Mouse (Mus musculus): ENCODE results near the gene Gm28051.

The Gm28051 gene

DNA sequence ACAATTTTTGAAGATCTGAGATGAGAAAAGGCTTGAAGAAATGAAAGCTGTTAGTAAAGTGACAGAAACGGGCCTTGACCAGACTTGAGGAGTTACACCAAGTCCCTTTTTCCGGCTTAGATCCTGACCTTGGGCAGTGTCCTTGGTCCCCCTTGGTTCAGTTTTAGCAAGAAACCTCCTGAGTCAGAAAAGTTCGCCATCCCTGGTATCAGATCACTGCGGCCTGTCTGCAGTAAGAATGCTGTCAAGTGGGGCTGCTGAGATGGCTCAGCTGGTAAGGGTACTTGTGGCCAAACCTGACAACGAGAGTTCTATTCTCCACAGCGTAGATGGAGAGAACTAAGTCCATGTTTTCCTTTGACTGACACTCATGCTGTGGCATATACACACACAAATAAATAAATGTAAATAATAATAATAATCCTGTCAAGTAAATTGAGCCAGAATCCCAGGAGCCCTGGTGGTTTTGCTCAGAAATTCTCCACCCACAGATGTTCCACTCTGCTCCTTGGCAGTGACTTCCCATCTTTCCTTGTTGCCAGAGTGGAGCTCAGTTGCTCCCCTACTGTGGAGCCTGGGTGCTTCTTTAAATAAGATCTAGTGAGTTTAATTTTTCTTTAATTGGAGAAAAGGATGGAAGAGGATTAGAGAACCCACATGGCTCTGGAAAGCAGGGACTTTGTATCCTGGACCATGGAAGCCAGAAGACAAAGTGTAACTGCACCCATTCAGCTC is 51.5 kb downstream of the Gm28051 start:
- DNase-seq (ENCODE audit: low spot score) = no peak

DNA sequence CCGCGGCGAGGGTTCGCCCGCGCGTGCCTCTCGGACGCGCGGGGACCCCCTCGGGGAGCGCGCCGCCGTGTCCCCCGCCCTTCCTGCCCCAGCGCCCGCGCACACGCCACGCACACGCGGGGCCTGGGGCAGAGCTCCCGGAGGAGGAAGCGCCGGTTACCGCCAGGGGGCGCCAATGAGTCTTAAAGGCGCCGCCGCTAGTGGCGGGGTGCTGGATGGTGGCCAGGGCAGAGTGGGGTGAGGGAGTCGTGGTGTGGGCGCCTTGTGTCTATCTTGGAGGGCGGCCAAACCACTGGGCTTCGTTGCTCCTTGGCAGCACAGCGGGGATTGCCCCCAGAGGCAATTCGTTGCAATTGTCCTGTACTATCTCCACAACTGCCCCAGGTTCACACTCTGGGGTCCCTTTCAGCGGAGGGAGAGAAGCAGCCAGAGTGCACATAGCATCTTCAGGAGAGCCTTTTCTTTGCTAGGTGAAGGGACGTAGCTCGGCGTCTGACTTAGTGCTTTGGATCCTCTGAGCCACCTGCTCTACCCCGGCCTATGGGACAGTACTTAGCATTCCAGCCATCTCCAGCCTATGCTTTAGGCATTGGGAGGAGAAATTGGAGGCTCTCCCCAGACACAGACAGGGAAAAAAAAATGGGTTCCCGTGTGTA is 52.2 kb downstream of the Gm28051 start:
- DNase-seq (ENCODE audit: low spot score) = peak; percentile 61

- no peak for DNase-seq (ENCODE audit: low spot score)
Observed at GRCm38 (mm10) chr12:102704457-102705198, 52.9 kb downstream of the Gm28051 start, which contains the start of gene Itpk1. Gene Itpk1, minus strand, starts transcription at chr12:102704930.

DNA sequence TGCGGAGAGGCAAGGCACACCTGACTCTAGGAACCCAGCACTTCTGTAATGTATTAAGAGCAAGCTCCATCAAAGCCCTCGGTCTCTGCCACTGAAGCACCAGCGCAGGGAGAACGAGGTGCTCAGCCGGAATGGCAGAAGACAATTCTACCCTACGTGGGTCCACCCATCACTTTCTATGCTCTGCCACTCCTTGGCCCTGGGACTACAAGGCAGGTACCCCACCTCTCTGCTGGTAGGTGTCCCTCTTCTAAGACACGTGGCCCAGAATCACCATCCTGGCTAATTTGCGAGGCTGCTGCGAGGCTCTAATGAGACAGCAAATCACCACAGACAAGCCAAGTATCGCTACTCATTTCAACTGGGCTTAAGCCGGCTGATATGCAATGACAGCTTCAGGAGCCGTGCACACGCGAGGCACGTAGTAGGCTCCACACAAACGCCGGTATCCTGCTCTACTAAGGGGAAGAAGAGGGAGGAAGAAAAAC is 53.6 kb downstream of the Gm28051 start:
- DNase-seq (ENCODE audit: low spot score) = no peak

- no peak for DNase-seq (ENCODE audit: low spot score)
Observed at GRCm38 (mm10) chr12:102703441-102703840, 54.1 kb downstream of the Gm28051 start.

DNA sequence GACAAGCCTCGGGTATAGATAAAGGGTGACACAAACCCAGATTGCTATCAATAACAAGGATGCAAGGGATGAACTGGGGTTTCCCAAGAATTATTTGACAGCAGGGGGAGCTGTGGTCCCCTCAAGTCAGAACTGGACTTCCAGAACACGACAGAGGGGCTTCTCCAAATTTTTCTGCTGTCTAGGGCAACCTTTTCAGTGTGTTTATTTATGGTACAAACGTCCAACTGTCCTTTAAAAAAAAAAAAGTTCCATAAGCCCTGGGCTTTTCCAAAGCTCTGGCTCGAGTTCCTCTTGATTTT is 54.5 kb downstream of the Gm28051 start:
- no peak for DNase-seq (ENCODE audit: low spot score)

DNA sequence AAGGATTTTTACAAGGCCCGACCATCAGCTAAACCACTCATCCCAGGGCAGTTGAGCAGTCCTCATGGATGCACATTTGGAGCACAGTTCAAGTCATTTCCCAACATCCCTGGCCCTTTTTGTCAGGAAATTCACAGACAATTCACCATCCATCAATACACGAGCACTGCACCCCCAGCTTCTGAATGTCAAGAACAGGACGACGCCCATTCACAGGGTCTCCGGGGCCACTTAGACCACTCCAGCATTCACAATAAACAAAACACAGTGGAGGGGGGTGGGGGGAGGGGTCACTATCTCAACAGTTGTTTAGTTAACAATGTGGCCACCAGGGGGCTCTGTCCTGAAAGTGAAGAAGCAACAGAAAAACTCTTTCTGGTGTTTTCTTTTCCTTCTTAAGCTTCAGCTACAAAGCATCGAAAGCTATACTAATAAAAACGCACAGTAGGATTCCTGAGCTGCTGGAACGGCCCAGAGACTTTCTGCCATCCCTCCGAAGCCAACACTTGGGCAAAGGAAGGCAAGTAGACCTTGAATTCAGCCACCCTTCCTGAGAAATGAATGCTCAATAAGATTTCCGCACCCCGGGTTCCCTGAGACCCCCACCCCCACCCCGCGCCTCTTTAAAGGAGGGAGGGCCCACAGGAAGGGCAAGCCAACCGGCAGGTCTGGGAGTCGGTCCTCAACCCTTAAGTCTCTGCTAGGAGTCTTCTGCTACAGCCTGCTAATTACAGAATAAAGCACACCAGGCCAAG is 55.0 kb downstream of the Gm28051 start:
- no peak for DNase-seq (ENCODE audit: low spot score)

DNA sequence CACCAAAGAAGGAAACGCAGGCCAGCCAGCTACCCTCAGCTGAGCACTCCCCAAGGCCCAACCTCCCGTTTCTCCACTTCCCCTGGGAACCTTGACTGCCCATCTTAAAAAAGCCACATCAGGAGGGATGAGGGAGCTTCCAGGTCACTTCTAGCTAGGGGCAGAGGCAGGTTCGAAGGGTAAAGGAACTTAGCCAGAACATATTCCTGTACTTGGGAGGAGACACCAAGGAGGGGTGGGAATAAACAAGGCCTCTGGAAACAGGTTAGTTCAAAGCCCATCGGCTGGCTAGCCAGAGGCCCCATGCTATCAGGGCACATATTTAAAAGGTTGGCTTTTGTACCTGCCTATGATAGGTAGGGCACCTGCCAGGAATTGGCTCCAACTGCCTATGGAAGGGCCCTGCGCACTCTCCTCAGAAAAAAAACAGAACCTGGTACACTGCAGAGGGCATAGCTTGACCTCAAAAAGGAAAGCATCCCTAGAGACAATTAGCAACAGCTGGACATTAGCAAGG is 55.8 kb downstream of the Gm28051 start:
- DNase-seq (ENCODE audit: low spot score) = no peak

DNA sequence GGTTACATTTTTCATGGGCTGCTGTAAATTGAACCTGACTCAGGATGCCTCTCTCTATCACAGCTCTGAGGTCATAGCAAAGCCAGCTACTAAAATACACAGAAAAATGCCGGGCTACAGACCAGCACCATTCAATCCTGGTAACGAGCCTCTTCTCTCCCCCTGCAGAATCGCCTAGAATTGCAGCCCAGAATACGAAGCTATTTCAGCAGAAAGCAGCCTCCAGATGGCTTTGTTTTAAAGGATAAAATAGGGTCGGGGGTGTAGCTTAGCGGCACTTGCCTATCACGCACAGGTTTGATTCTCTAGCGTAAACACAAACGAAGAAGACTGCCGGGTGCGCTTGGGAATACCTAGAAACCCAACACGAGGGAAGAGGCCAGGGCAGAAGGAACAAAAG is 57.1 kb downstream of the Gm28051 start:
- DNase-seq (ENCODE audit: low spot score) = no peak

DNA sequence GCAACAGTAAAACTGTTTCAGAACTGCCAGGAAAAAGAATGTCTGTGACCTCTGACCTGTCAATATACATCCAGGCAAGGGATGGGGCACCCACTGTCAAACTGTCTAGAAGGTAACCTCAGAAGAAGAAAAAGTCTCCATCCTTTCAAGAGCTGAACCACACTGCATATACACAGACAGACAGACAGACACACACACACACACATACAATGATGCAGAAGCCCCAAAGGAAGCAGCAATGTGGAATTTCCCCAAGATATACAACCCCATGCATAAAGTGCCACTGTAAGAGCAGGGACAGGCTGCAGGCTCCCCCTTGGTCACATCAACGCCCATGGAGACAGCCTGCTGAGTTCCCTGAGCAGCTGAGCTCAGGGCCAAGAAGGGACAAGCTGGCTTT is 58.4 kb downstream of the Gm28051 start:
- DNase-seq (ENCODE audit: low spot score) = no peak

GRCm38 (mm10) chr12:102698089-102698684 is 59.4 kb downstream of the Gm28051 start:
- no peak for DNase-seq (ENCODE audit: low spot score)

- no peak for DNase-seq (ENCODE audit: low spot score)
Observed at GRCm38 (mm10) chr12:102697381-102697780, 60.2 kb downstream of the Gm28051 start.

DNA sequence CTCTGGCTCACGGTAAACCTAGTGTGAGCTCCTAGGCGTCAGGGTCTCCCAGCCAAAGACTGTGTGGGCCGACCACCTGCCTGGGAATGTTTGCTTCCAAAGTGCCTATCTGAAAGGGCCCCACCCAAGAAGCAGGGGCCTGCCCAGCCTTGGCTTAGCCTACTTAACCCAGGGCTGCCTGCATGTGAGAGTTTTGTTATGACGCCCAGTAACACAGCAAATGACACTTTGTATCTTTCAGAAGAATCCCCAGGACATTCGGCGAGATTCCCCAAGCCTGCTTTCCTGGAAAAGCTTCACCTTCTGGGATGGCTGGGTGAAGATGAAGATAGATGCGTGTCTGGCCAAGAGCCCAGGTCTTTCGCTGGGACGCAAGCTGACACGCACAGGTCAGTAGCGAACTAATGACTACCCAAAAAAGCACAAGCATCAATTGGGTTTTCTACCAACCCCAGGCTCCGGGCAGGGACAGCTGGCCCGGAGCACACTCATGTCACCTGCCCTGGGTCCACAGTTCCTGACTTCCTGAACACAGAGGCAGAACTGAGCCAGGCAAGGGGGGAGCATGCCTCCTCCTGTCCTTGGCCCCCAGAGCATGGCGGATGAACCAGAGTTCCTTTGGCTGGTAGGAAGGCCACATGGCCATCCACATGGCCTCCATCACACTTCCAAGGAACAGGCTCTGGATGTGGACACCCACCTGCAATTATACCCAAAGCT is 60.8 kb downstream of the Gm28051 start:
- no peak for DNase-seq (ENCODE audit: low spot score)

- peak; percentile 73 for DNase-seq (ENCODE audit: low spot score)
Observed at GRCm38 (mm10) chr12:102695369-102696239, 62.0 kb downstream of the Gm28051 start.

DNA sequence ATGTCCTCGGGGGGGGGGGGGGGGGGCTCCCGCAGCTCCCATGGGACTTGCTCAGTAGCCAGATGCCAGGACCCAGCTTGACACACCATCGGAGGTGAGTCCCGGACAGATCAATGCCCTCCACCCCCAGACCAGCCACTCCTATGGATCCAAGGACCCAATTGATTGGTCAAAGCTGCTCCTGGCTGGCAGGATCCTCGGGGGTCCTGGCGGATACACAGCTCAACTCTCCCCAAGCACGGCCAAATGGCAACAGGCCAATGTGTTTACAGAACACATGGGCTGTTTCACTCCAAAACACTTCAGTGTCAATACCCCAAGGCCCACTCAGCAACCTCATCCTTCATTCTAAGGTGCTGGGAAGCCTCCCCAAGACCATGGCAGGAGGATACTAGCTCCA is 65.8 kb downstream of the Gm28051 start:
- no peak for DNase-seq (ENCODE audit: low spot score)

DNA sequence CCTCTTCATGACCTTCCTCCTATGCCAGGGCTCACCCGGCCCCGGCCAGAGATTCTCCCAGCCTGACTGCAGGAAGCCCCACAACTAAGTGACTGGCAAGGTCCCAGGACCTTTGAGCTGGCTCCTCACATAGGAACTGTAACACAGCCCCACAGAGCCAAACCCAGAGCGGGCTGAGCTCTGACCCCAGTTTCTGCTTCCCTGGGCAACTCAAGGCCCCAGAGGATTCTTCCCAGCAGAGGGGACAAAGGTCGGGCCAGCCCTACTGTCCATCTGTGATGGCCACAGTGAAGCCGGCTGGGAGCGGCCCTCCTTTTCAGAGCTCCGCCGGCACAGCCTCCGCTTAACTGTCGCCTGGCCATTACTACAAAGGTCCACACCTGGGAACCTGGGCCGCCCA is 66.4 kb downstream of the Gm28051 start:
- DNase-seq (ENCODE audit: low spot score) = no peak

- DNase-seq (ENCODE audit: low spot score) = no peak
Observed at GRCm38 (mm10) chr12:102689773-102690563, 67.6 kb downstream of the Gm28051 start.

- DNase-seq (ENCODE audit: low spot score) = no peak
Observed at GRCm38 (mm10) chr12:102686321-102686720, 71.2 kb downstream of the Gm28051 start.

DNA sequence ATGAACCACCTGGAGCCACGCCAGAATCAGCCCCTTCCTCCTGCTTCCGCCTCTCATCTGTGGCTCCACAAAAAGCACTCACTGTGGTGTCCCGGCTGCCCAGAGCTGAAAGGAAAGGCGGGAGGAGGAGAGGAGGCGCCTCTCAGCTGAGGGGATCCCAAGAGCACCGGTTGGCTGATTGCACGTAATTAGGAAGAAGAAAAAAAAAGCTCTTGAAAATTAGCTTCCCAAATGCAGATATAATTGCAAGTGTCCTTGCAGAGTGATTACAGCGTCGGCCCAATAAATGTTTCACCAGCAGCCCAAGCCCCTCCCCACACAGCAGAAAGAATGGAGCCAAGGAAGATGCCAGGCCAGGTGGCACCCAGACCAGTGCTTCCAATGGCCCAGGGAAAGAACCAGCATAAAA is 72.0 kb downstream of the Gm28051 start:
- DNase-seq (ENCODE audit: low spot score) = no peak
